Mouse (Mus musculus): ENCODE measurements around the gene Ces1e. TPM values are rescaled to one million over a fixed set of nuclear protein-coding genes. Genes with fewer than 3 reads are reported as not detected.

Ces1e gene
- polyA plus RNA-seq, 1 experiment from 2014 or later: 1.7 TPM

- WGBS: 88% methylated on average over 1 of the region's 1 CpGs
- no peak overlapping the region for H3K9ac ChIP-seq
- H3K36me3 ChIP-seq: no peaks in the 10 kb centered on the region
- no peak overlapping the region for H3K27ac ChIP-seq
- H3K4me1 ChIP-seq (replicated peaks): no peaks in the 10 kb centered on the region
- no peaks in the 10 kb centered on the region for H3K27me3 ChIP-seq (replicated peaks)
- H3K4me3 ChIP-seq (replicated peaks): no peak overlapping the region
- no peaks in the 10 kb centered on the region for H3K9me3 ChIP-seq
- H3K4me2 ChIP-seq (replicated peaks): no peak overlapping the region
- no peak for ATAC-seq
Measured at GRCm38 (mm10) chr8:93163363-93163762, 66.1 kb downstream of the Ces1e start.

- ATAC-seq: no peak
- no peaks in the 10 kb centered on the region for H3K9me3 ChIP-seq
- WGBS: 81% methylated on average over 1 of the region's 1 CpGs
- no peak overlapping the region for H3K27ac ChIP-seq
- no peaks in the 10 kb centered on the region for H3K27me3 ChIP-seq (replicated peaks)
- no peak overlapping the region for H3K9ac ChIP-seq
- H3K4me3 ChIP-seq (replicated peaks): no peak overlapping the region
- H3K4me1 ChIP-seq (replicated peaks): no peaks in the 10 kb centered on the region
- H3K4me2 ChIP-seq (replicated peaks): no peak overlapping the region
- no peaks in the 10 kb centered on the region for H3K36me3 ChIP-seq
Measured at GRCm38 (mm10) chr8:93151401-93151800, 78.0 kb downstream of the Ces1e start.

Other genes with a start within 250 kb of the Ces1e start
- not detected in 2 replicates for gene Ces1a, start 181.4 kb downstream of the Ces1e start, polyA plus RNA-seq (2015; fragmentation: Nextera tagmentation; extraction: Ambion mirVana)
- 0.14 and 0.16 TPM in 2 replicates for gene Ces1b, start 149.6 kb downstream of the Ces1e start, polyA plus RNA-seq (2015; fragmentation: Nextera tagmentation; extraction: Ambion mirVana)
- gene Ces1c, start 98.3 kb downstream of the Ces1e start, polyA plus RNA-seq (2015; fragmentation: Nextera tagmentation; extraction: Ambion mirVana): 1.2 and 1.9 TPM in 2 replicates
- 1.5 TPM in 2 replicates for gene Ces1d, start 31.8 kb downstream of the Ces1e start, polyA plus RNA-seq (2015; fragmentation: Nextera tagmentation; extraction: Ambion mirVana)
- 0.11 and 0.14 TPM in 2 replicates for gene Ces1f, start 50.1 kb upstream of the Ces1e start, polyA plus RNA-seq (2015; fragmentation: Nextera tagmentation; extraction: Ambion mirVana)
- gene Ces1g, start 107.7 kb upstream of the Ces1e start, polyA plus RNA-seq (2015; fragmentation: Nextera tagmentation; extraction: Ambion mirVana): 0.08 and 0.15 TPM in 2 replicates
- gene Ces1h, start 150.1 kb upstream of the Ces1e start, polyA plus RNA-seq (2015; fragmentation: Nextera tagmentation; extraction: Ambion mirVana): not detected in 2 replicates

Data from intestine, embryonic 15.5 days (tissue).